Mouse (Mus musculus): ENCODE results near the gene Itpkb.
"Not testable (repeated sequence)": the region's sequence is repeated elsewhere in the genome, so short reads cannot be mapped to it uniquely, and the experiment has no call there.

The Itpkb gene

GRCm38 (mm10) chr1:180367626-180368025 lies 37.3 kb downstream of the Itpkb start:
- no peak for DNase-seq (ENCODE audit: low spot score)

GRCm38 (mm10) chr1:180368112-180368511 lies 37.8 kb downstream of the Itpkb start:
- DNase-seq (ENCODE audit: low spot score): no peak

- DNase-seq (ENCODE audit: low spot score): no peak
Measured at GRCm38 (mm10) chr1:180368646-180369045, 38.4 kb downstream of the Itpkb start.

- DNase-seq (ENCODE audit: low spot score): no peak
Measured at GRCm38 (mm10) chr1:180370858-180371652, 40.8 kb downstream of the Itpkb start.

- not testable (repeated sequence) for DNase-seq (ENCODE audit: low spot score)
Measured at GRCm38 (mm10) chr1:180372258-180372657, 42.0 kb downstream of the Itpkb start.

- no peak for DNase-seq (ENCODE audit: low spot score)
Measured at GRCm38 (mm10) chr1:180376598-180376997, 46.3 kb downstream of the Itpkb start.

- no peak for DNase-seq (ENCODE audit: low spot score)
Measured at GRCm38 (mm10) chr1:180379559-180379958, 49.3 kb downstream of the Itpkb start.

GRCm38 (mm10) chr1:180382358-180382757 lies 52.1 kb downstream of the Itpkb start:
- DNase-seq (ENCODE audit: low spot score): no peak

- DNase-seq (ENCODE audit: low spot score): no peak
Measured at GRCm38 (mm10) chr1:180383884-180384283, 53.6 kb downstream of the Itpkb start.

- no peak for DNase-seq (ENCODE audit: low spot score)
Measured at GRCm38 (mm10) chr1:180384486-180384885, 54.2 kb downstream of the Itpkb start.

- no peak for DNase-seq (ENCODE audit: low spot score)
Measured at GRCm38 (mm10) chr1:180385308-180385707, 55.0 kb downstream of the Itpkb start.

- peak; percentile 98 for DNase-seq (ENCODE audit: low spot score)
Measured at GRCm38 (mm10) chr1:180386951-180387749, 56.9 kb downstream of the Itpkb start.

- no peak for DNase-seq (ENCODE audit: low spot score)
Measured at GRCm38 (mm10) chr1:180387750-180388480, 57.6 kb downstream of the Itpkb start.

GRCm38 (mm10) chr1:180388481-180388880 lies 58.2 kb downstream of the Itpkb start:
- DNase-seq (ENCODE audit: low spot score): no peak

- not testable (repeated sequence) for DNase-seq (ENCODE audit: low spot score)
Measured at GRCm38 (mm10) chr1:180389213-180389760, 59.0 kb downstream of the Itpkb start.

GRCm38 (mm10) chr1:180390321-180390731 lies 60.0 kb downstream of the Itpkb start:
- no peak for DNase-seq (ENCODE audit: low spot score)

GRCm38 (mm10) chr1:180390746-180391574 lies 60.7 kb downstream of the Itpkb start:
- no peak for DNase-seq (ENCODE audit: low spot score)

GRCm38 (mm10) chr1:180391575-180391945 lies 61.3 kb downstream of the Itpkb start:
- DNase-seq (ENCODE audit: low spot score): no peak

- no peak for DNase-seq (ENCODE audit: low spot score)
Measured at GRCm38 (mm10) chr1:180392137-180392798, 62.0 kb downstream of the Itpkb start.

- DNase-seq (ENCODE audit: low spot score): no peak
Measured at GRCm38 (mm10) chr1:180393017-180393797, 62.9 kb downstream of the Itpkb start.
